Mouse (Mus musculus): ENCODE measurements at regions not wholly inside any gene's neighbourhood (a gene's known extent, or its start where the extent isn't known, plus 50 kb on each side); places are given as distances from the start of the nearest gene placed in this dataset.
"Not testable (repeated sequence)": the region's sequence is repeated elsewhere in the genome, so short reads cannot be mapped to it uniquely, and the experiment has no call there.

DNA sequence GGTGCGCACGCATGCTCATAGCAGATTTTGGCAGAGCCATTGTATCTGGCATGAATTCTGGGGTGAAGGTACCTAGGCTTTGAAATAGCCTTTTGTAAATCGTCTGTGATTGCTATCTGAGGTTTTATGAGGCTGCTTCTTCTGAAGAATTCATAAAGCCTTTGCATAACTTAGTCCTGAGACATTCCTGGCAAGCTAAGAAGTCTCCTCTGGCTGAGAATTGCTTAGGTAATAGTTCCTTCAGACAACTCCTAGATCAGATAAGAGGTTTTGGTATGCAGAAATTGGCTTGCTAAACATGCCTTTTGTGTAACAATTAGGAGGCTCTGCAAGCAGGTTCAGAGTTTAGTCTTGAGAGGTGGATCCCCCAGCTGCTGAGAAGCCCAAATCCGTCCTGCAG lies 82.7 kb downstream of the Pmp22 start:
- no peak for DNase-seq (ENCODE audit: low spot score)

DNA sequence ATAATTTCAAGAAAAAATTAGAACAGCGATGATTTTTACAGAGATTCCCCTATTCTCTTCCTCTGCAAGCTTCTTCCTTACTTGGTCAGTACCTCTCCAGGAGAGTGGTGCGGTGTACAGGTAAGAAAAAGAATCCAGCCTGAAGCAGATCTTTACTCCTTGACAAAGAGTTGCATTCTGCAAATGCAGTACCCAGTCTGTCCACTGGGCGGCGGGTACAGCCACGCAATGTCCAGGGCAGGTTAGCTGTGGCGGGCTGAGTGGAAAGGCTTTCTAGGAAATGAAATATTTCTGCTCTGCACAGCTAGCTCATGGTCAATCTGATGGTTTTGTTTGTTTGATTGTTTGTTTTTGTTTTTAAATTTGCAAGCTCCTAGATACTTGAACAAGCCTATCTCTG lies 84.3 kb downstream of the Pmp22 start:
- peak; percentile 69 for DNase-seq (ENCODE audit: low spot score)

DNA sequence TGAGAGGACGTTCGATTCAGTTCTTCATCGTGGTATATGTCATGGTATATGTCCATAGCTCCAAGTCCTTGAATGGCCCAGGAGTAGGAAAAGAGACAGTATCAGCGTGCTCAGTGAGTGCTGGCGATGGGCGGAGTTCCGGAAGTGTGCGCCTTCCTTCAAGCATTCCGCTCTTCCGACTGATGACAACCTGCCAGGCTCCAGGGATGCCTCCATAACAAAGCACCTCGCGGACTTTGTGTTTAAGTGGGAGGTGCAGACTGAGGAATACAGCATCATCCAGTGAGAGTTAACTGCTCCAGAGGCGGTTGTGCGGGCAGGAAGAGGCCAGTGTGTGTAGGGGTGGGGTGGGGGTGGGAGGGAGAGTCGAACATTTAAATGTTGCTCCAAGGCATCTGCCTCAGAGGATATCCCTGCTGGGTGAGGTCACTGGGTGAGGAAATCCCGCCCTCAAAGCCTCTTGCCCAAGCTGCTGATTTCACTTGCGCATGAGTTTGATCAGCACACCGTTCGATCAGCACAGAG lies 85.2 kb downstream of the Pmp22 start:
- DNase-seq (ENCODE audit: low spot score), result no peak

DNA sequence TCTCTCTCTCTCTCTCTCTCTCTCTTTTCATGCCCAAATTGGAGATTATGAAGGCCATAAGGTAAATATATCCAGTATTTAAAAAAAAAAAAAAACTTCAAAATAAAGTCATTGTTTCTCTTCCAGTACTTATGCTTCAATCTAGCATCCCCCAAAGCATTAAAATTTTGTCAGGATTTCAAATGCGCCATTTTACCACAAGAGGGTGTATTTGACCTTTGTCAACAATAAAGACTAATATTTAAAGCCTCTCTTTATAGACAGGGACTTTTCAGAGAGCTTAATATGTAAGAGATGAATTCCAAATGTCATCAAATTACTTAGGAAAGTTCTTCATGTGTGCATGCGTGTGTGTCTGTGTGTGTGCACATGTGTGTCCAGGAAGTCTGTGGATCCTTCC lies 87.2 kb downstream of the Pmp22 start:
- no peak for DNase-seq (ENCODE audit: low spot score)

DNA sequence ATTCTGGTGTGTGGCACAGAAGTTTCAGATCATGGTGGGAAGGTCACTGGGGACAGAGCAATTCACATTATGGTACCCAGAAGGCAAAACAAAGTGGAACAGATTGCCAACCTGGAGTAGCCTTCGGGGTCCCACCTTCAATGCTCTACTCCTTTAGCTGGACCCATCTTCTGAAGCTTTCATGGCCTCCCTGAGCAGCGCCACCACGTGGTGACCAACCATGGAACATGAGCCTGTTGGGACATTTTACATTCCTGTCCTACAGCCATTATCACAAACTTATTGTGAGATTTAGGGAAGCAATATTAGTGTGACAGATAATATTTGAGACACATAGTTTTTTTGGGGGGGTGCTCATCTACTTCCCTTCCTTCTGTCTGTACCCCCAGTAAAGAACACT lies 88.3 kb downstream of the Pmp22 start:
- DNase-seq (ENCODE audit: low spot score), result no peak

DNA sequence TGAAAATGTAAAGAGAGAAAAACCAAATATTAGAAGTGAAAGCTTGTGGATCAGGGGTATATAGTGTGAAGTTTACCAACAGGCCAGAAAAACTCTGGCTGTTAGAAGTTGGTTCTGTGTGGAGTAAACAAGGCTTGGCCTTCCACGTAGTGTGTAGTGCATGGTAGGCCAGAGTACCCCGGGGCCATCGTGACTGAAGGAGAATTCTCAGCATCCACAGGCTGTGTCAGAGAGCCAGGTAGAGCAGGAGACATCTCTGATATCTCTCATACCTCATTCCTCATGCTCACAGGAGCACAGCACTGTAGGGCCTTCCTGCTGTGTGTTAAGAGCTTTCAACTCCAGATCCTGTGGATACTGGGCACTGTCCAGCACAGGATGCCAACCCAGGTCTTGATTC lies 97.7 kb downstream of the Pmp22 start:
- DNase-seq (ENCODE audit: low spot score), result no peak

DNA sequence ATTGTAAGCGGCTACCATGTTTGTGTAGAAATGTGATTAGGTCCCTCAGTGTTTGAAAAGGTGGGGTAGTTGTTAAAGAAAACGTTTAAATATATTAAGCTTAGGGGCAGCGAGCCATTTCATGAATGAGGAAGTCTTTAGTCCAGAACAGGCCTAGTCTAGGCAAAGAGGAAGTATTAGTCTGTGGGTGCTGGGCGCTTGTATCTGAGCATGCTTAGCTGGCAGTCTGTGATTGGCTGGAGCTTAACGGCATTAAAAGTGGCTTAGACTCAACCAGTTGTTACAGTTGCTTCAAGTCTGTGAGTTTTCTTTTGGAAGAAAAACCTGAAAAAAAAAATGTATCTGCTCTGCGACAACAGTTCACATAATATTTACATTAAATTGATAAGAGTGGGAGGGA lies 102.0 kb downstream of the Pmp22 start:
- DNase-seq (ENCODE audit: low spot score), result no peak

DNA sequence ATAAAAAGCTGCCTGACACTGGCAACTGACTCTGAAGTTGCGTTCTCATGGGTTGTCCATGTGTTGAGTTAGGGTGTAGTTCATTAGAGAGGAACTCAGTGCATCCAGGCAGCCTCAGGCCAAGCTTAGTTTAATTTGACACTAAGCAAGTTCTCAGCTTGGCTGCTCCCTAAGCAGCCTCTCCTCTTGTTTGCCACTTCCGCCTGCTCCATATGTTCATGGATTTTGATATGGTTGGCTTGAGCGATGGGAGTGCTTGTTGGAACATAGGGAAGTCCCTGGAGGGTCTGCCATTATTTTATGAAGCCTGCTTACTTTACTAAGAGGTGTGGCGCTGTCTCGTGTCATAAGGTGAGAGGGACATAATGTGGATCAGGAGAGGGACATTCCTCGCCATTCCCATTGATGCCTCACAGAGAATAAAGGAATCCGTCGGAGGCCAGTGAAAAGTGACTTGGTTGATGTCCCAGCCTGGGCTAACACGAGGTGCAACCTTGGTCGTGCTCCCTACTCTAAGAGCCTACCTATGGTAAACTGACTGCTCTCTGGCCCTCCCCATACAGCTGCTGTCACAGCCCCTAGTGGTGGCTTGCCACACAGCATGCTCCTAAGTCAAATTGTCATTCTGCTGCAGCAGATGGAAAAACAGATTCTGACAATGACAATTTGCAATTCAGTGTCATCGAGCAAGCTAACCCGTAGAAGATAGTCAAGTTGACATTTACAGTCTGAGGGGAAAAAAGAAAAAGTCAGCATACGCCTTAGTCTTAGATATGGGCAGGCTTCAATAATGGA lies 104.6 kb downstream of the Pmp22 start:
- no peak for DNase-seq (ENCODE audit: low spot score)

DNA sequence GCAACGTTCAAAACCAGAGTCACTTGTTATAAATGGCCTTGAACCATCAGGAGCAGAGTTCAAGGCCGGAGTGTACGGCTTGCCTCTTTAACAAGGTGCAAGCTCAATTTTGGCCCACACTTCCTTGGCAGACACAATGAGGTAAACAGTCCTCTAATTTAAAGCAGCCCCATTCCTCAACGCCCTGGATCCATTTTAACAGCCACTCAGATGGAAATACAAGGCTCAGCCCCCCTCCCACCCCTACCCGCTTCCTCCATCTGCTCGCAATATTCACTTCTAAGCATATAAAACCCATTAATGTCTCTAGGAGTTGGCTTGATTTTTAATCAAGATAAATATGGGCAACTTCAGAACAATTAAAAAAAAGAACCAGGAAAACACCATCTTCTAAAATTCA lies 105.7 kb downstream of the Pmp22 start:
- DNase-seq (ENCODE audit: low spot score), result no peak

DNA sequence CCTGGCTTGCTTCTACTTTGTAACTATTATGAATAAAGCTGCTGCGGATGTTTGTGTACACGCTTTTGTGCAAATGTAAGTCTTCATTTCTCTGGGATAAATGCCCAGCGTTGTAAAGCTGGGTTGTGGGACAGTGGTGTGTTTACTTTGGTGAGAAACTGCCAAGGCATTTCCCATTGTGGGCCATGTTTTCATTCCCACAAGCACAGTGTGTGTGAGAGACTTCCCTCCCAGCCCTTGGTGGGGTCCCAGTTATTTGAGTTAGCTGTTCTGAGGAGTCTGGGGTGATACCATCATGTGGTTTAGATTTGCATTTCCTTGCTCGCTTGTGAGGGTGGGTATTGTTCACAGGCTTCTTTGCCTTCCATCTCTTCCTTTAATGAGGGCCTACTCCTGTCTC lies 109.9 kb downstream of the Pmp22 start:
- DNase-seq (ENCODE audit: low spot score), result no peak

DNA sequence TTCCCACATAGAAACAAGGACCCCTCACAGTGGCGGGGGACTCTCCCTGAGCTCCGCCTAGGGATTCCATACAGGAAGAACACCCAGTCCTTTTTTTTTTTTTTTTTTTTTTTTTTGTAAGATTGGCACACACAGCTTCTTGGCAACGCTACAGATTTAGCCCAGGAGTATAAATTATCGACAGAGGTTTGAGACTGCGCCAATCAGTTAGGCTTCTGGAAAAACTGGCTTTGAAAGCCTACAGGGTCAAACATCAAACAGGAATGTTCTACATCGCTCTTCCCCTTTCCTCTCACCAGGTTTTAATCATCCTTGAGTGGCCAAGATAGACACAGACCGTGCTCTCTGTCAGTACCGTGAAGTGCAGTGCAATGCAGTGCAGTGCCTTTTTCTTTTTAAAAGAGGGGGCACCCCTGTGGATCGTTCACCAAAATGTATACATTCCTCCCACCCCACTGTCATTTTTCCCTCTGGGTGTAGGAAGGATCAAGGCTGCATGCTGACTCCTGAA lies 115.2 kb downstream of the Pmp22 start:
- DNase-seq (ENCODE audit: low spot score), result no peak

DNA sequence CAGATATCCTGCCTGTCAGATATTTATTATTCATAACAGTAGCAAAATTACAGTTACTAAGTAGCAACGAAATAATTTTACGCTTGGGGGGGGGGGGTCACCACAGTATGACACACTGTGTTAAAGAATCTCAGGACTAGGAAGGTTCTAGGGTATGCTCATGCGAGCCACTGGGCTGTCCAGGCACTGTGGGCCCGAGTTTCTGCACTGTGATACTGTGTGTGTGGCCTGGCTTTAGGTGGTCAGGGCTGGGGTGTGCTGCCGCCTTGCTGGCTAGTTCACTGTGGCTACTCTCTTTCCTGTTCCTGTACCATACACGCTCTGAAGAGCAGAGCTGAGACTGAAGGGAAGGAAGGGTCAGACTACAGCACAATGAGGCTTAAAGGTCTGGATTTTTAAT lies 116.3 kb downstream of the Pmp22 start:
- DNase-seq (ENCODE audit: low spot score), result no peak

DNA sequence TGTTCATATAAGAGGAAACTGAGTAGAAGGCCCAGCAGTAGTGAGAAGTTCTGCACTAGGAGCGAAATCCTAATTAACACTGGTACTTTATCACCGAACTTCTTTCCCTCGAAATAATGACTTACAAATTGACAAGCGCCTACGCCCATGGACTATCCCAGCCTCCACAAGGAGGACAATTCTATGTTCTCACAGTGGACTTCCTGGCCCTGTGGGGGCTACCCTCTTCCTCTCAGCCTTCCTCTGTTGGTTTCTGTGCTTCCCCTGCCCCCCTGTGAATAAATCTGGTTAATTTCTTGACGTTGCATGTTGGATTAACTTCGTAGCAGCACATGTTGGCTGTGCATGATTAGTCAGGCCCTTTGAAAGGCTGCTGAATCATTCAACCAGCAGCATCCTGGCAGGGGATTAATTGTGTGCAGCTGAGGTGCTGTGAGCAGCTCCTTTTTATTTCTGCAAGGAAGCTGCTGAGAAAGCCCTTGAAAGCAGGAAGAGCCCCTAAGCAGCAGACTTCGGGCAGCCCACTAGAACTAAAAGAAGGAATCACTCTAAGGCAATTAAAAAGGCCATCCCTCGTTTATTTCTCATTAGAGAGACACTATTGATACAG lies 117.4 kb downstream of the Pmp22 start:
- no peak for DNase-seq (ENCODE audit: low spot score)

DNA sequence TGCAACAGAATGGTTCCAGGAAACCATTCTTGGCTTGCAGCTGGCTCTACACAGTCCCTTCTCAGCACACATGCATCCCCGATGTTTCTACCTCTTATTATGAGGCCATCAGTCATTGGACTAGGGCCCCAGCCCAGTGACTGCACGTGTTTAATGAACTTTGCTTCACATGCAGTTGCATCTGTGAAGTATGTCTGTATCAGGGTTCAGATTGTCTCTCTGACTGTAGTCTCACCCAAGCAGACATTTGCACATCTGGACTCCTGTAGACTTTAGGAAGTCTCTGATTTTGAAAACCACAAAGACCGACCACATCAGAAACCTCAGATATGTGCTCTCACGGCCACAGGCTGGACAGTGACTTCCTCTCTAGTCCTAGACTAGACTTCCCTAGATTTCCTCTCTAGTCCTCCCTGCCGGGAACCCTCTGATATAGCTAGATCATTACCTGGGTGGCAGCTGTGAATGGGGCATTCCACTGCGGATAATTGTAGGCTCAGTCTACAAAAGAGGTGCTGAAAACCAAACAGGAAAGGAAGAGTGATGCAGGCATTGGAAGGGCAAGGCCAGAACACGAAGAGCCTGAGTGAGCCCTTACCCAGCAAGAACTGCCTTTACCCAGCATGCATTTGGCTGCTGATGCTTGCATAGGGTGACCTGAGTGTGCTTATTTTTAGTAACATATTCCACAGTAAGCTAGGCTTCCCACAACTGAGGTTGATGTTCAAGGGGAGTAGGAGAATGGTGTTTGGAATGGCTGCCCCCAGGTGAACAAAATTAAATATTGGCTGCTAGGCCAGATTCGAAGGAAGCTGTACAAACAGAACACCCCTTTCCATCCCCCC lies 123.5 kb downstream of the Pmp22 start:
- no peak for DNase-seq (ENCODE audit: low spot score)

DNA sequence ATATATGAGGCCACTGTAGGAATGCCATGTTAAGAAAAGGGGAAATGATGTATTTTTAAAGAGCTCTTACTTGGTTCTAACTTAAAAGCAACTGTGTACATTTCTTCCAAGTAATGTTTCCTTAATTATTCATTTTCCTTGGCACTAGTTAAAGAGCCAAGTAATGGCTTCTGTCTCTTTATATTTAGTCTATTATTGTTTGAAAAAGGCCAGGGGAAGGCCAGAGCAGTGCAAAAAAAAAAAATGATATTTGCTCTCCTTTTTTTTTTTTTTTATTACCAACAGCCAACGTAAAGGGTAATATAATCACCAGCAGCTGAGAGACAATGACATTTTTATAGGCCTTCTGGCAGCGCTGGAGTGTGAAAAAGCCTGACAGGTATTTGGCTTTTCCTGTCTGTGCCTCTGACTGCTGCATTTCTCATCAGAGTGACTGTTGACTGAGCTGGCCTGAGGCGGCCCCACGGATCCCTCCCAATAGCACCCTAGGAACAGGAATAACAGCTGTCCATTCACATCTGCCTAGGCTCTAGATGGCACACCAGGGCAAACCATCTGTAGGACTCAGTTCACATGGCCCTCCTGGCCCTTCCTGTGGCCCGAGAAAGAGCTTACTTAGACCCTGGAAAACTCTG lies 124.3 kb downstream of the Pmp22 start:
- DNase-seq (ENCODE audit: low spot score), result no peak

DNA sequence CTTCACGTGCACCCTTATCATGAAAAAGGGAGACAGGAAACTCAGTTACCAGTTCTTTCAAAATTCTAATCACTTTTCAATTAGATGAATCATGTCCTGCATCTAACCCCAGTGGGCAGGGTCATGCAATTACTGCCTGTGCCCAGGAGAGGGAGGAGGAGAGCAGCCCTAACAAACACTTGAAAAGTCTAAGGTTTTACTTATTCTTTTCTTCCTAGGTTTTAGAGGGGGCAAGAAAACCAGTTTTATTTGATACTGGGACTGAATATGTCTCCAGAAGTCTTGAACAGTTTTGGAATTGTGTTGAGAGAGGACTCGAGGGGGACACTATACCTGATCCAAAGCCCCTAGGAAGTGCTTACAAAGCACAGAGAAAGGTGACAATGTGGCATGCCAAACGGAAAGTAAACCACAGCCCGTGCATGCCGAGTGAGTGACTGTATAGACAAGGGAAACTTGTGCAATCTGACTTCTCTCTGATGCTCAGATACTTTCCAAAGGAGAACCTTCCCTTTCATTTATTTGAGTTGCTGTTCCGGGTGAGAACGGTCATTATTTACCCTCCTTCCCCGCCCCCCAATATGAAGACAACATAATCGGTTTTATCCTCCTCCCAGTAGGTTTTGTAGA lies 135.8 kb downstream of the Pmp22 start:
- no peak for DNase-seq (ENCODE audit: low spot score)

DNA sequence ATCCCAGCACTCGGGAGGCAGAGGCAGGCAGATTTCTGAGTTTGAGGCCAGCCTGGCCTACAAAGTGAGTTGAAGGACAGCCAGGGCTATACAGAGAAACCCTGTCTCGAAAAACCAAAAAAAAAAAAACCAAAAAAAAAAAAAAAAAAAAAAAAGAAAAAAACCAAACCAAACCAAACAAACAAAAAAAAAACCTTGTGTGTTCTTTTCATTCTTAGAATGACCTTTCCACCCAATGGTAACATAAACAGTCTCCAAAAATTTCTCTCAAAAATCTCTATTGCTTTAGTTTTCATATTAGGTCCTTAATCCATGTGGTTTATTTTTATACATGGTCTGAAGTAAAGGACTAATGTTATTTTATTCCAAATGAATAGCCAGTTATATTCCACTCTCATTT lies 137.5 kb downstream of the Pmp22 start:
- DNase-seq (ENCODE audit: low spot score), result not testable (repeated sequence)

DNA sequence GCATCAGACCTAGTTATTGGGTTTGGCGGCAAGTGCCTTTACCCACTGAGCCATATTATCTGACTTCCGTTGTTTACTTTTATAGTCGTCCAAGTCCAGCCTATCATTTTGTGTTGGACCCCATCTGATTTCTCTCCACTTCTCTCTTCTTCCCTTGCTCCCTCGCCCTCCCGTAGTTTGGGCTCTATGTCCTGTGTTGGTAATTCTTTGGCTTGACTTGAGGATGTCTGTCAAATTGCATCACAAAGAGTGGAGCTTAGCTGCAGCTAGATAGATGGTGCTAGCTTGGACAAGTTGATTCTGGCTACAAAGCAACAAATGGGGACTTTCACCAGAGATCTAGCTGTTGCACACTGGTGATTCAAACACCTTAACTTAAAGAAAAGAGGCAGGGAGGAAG lies 147.9 kb downstream of the Pmp22 start:
- DNase-seq (ENCODE audit: low spot score), result no peak

DNA sequence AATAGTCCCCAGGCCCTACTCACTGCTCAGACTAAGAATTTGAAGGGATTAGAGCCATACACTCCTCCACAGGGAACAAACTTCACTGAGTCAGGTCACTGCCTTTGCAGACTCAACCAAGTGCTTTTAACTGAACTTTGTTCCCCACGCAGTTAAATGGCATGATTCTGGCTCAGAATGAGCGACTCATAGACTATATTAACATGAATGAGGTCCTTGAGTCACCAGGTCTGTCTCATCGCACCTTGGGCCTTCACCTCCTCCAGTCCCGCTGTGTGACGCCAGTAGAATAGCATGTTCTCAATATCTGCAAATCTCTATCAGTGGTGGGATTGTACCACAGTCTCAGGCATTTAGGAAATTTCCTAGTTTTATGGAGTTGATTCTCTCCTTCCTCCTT lies 153.1 kb downstream of the Pmp22 start:
- DNase-seq (ENCODE audit: low spot score), result no peak

DNA sequence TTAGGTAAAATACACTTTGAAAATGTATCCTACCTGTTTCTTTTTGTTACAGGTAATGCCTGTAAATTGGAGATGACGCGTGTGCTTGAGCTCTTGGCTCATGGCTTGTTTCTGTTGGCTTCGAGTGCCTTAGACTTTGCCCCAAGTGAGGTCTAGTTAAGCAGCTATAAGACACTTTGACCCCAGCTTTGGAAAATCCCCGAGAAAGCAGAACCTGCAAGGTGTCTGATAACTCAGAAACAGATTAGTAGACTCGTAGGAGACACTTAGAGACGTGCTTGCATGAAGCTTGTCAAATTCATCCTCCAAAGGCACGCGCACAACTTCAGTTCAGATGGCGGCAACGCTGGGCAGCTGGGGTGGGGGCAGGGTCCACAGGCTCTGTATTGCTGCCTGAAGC lies 153.8 kb downstream of the Pmp22 start:
- no peak for DNase-seq (ENCODE audit: low spot score)

DNA sequence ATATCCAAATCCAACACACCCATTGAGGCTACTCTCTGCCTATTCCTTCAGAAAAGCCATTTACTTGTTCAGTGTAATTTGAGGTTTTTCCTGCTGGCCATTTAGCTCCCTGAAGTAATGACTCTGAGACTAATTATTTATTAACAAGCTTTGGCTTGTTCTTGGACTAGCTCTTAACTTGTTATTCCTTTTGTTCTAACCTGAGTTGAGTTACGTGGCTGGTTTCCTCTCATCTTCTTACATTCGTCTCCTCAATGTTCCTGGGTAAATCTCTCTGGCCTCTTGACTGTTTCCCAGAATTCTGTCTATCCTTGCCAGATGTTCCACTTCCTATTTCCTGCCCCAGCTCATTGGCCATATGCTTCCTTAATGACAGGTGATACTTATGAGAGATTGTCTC lies 157.2 kb downstream of the Pmp22 start:
- no peak for DNase-seq (ENCODE audit: low spot score)
